Mouse (Mus musculus) kidney, adult 2 months (tissue): ENCODE measurements at regions not wholly inside any gene's neighbourhood (a gene's known extent, or its start where the extent isn't known, plus 50 kb on each side); places are given as distances from the start of the nearest gene placed in this dataset.

Experiments used
- CTCF ChIP-seq: fragments of 200-500 bp; conservative IDR thresholded peaks from 2 replicates; pipeline ENCODE4 v1.5.1; 2011; ENCODE audit warnings: low read depth, mild to moderate bottlenecking, control low read depth, low read length, moderate library complexity, mixed read lengths; ENCODE audit not compliant: insufficient read depth, insufficient read length
- POLR2A ChIP-seq: fragments of 200-500 bp; IDR thresholded peaks from one replicate; pipeline ENCODE4 v1.6.1; 2011; ENCODE audit warnings: low read depth, low read length, control low read depth

DNA sequence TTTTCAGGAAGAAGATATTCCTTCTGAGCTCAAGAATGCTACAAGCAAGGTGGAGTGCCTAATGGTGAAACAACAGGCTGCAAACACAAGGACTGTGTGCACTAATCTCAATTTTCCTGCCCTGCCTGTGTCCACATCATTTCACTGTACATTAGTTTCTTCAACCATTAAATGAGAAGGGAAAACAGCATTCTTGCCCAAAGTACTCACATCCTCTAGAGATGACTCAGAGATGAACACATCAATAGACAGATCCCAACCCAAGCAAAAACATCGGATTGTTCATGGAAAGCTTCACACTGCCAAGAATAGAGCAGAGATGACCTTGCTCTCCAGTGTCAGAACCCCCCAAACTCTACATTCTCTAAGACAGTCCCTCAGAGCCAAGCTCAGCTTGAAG, 886.8 kb downstream of the Diaph3 start:
- no peak for TF ChIP-seq POLR2A
- TF ChIP-seq CTCF: no peak
